Mouse (Mus musculus) heart, adult 2 months (tissue): Measurements from ENCODE around the gene Gm960.

Experiments
- EP300 ChIP-seq: fragments of 200-500 bp; IDR thresholded peaks from 2 replicates; pipeline ENCODE4 v1.6.1; 2011; ENCODE audit warnings: low read depth, low read length, control low read depth; ENCODE audit not compliant: insufficient read depth
- POLR2A ChIP-seq: fragments of 200-500 bp; IDR thresholded peaks from 2 replicates; pipeline ENCODE4 v1.6.1; 2011; ENCODE audit warnings: mild to moderate bottlenecking, low read depth, low read length, control low read depth; ENCODE audit not compliant: insufficient read depth

GRCm38 (mm10) chr19:4624406-4625178 lies 73.9 kb downstream of the Gm960 start:
- TF ChIP-seq EP300 (no peak), POLR2A (no peak)
